Mouse (Mus musculus): ENCODE results near the gene Ttc41. TPM values are rescaled to one million over a fixed set of nuclear protein-coding genes. Genes with fewer than 3 reads are reported as not detected.

The Ttc41 gene
- polyA plus RNA-seq, 1 experiment from 2014 or later, result 1.6 TPM

DNA sequence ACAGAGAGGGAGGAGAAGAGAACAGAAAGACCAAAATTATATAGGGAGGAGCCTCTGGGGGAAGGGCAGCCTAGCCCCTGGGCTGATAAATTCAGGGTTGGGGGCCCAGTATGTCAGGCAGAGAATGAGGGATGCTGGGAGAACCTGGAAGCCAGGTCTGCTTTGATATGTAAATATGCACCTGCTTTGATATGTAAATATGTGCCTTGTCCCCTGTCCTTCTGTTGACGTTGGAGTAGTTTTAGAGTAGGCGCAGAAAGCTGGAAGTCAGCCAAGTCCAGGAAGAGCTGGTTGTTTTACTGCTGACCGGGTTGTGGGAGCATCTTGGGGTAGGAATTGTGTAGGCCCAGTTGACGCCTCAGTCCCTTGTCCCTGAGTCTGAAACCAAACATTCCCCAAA lies 64.2 kb downstream of the Ttc41 start:
- Histone ChIP-seq H3K27ac (replicated peaks; ENCODE audit: low read depth, low read length) (no peak overlapping the region), H3K36me3 (replicated peaks; ENCODE audit: control insufficient read depth, insufficient read depth, low read depth, low read length) (no peaks in the 10 kb centered on the region), H3K4me1 (ENCODE audit: control insufficient read depth, insufficient read depth, low read length) (no peaks in the 10 kb centered on the region), H3K27me3 (ENCODE audit: control insufficient read depth, insufficient read depth, low read length) (no peaks in the 10 kb centered on the region), H3K9me3 (replicated peaks; ENCODE audit: control insufficient read depth, low read length) (no peaks in the 10 kb centered on the region), H3K4me2 (ENCODE audit: low read depth, low read length) (no peak overlapping the region), H3K4me3 (ENCODE audit: low read depth, low read length) (no peak overlapping the region), H3K9ac (replicated peaks; ENCODE audit: low read length) (no peak overlapping the region)
- WGBS, result 51% methylated on average over 4 of the region's 4 CpGs
- ATAC-seq (replicated peaks; ENCODE audit: insufficient number of reproducible peaks, low FRiP score, low TSS enrichment, low read depth) (no peak), DNase-seq (ENCODE audit: low spot score) (no peak)

GRCm38 (mm10) chr10:86771701-86772100 lies 66.1 kb downstream of the Ttc41 start:
- no peak overlapping the region for H3K27ac ChIP-seq (replicated peaks; ENCODE audit: low read depth, low read length)
- WGBS, result 80% methylated on average over 5 of the region's 5 CpGs
- no peaks in the 10 kb centered on the region for H3K27me3 ChIP-seq (ENCODE audit: control insufficient read depth, insufficient read depth, low read length)
- no peaks in the 10 kb centered on the region for H3K36me3 ChIP-seq (replicated peaks; ENCODE audit: control insufficient read depth, insufficient read depth, low read depth, low read length)
- no peaks in the 10 kb centered on the region for H3K4me1 ChIP-seq (ENCODE audit: control insufficient read depth, insufficient read depth, low read length)
- no peak overlapping the region for H3K4me3 ChIP-seq (ENCODE audit: low read depth, low read length)
- DNase-seq (ENCODE audit: low spot score) (no peak), ATAC-seq (replicated peaks; ENCODE audit: insufficient number of reproducible peaks, low FRiP score, low TSS enrichment, low read depth) (no peak)
- no peaks in the 10 kb centered on the region for H3K9me3 ChIP-seq (replicated peaks; ENCODE audit: control insufficient read depth, low read length)
- H3K9ac ChIP-seq (replicated peaks; ENCODE audit: low read length), result no peak overlapping the region
- no peak overlapping the region for H3K4me2 ChIP-seq (ENCODE audit: low read depth, low read length)

DNA sequence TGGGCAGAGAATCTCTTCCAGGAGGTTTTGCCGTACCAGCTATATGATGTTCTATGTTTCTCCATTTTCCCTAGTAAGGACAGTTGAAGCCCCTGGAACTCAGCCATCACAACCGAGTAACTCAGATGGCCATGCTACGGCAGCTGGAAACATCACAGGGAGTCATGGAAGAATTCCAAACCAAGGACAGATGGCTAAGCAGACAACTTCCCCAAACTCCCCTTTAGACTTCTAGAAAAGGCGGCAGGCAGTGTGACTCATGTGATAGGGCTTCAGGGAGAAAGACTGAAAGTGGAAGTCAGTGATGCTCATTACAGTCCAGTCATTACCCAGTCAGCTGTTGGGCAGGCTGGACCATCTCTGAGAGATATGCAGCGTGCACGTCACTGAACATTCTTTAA lies 66.6 kb downstream of the Ttc41 start:
- no peak overlapping the region for H3K4me3 ChIP-seq (ENCODE audit: low read depth, low read length)
- no peaks in the 10 kb centered on the region for H3K9me3 ChIP-seq (replicated peaks; ENCODE audit: control insufficient read depth, low read length)
- H3K4me2 ChIP-seq (ENCODE audit: low read depth, low read length), result no peak overlapping the region
- H3K9ac ChIP-seq (replicated peaks; ENCODE audit: low read length), result no peak overlapping the region
- no peak overlapping the region for H3K27ac ChIP-seq (replicated peaks; ENCODE audit: low read depth, low read length)
- no peak for ATAC-seq (replicated peaks; ENCODE audit: insufficient number of reproducible peaks, low FRiP score, low TSS enrichment, low read depth)
- H3K27me3 ChIP-seq (ENCODE audit: control insufficient read depth, insufficient read depth, low read length), result no peaks in the 10 kb centered on the region
- 80% methylated on average over 6 of the region's 6 CpGs for WGBS
- no peaks in the 10 kb centered on the region for H3K36me3 ChIP-seq (replicated peaks; ENCODE audit: control insufficient read depth, insufficient read depth, low read depth, low read length)
- no peaks in the 10 kb centered on the region for H3K4me1 ChIP-seq (ENCODE audit: control insufficient read depth, insufficient read depth, low read length)
- no peak for DNase-seq (ENCODE audit: low spot score)

GRCm38 (mm10) chr10:86773360-86773759 lies 67.7 kb downstream of the Ttc41 start:
- H3K9me3 ChIP-seq (replicated peaks; ENCODE audit: control insufficient read depth, low read length), result no peaks in the 10 kb centered on the region
- no peak overlapping the region for H3K4me3 ChIP-seq (ENCODE audit: low read depth, low read length)
- H3K36me3 ChIP-seq (replicated peaks; ENCODE audit: control insufficient read depth, insufficient read depth, low read depth, low read length), result no peaks in the 10 kb centered on the region
- no peaks in the 10 kb centered on the region for H3K4me1 ChIP-seq (ENCODE audit: control insufficient read depth, insufficient read depth, low read length)
- H3K4me2 ChIP-seq (ENCODE audit: low read depth, low read length), result no peak overlapping the region
- whole genome bisulfite sequencing, result 71% methylated on average over 4 of the region's 4 CpGs
- H3K27me3 ChIP-seq (ENCODE audit: control insufficient read depth, insufficient read depth, low read length), result no peaks in the 10 kb centered on the region
- no peak overlapping the region for H3K9ac ChIP-seq (replicated peaks; ENCODE audit: low read length)
- ATAC-seq (replicated peaks; ENCODE audit: insufficient number of reproducible peaks, low FRiP score, low TSS enrichment, low read depth) (no peak), DNase-seq (ENCODE audit: low spot score) (no peak)
- no peak overlapping the region for H3K27ac ChIP-seq (replicated peaks; ENCODE audit: low read depth, low read length)

GRCm38 (mm10) chr10:86776281-86776680 lies 70.7 kb downstream of the Ttc41 start:
- no peak overlapping the region for H3K9ac ChIP-seq (replicated peaks; ENCODE audit: low read length)
- H3K36me3 ChIP-seq (replicated peaks; ENCODE audit: control insufficient read depth, insufficient read depth, low read depth, low read length), result no peaks in the 10 kb centered on the region
- no peak overlapping the region for H3K4me3 ChIP-seq (ENCODE audit: low read depth, low read length)
- DNase-seq (ENCODE audit: low spot score), result no peak
- ATAC-seq (replicated peaks; ENCODE audit: insufficient number of reproducible peaks, low FRiP score, low TSS enrichment, low read depth), result no peak
- 62% methylated on average over 9 of the region's 9 CpGs for WGBS
- H3K27ac ChIP-seq (replicated peaks; ENCODE audit: low read depth, low read length), result no peak overlapping the region
- H3K4me1 ChIP-seq (ENCODE audit: control insufficient read depth, insufficient read depth, low read length), result no peaks in the 10 kb centered on the region
- H3K27me3 ChIP-seq (ENCODE audit: control insufficient read depth, insufficient read depth, low read length), result no peaks in the 10 kb centered on the region
- no peak overlapping the region for H3K4me2 ChIP-seq (ENCODE audit: low read depth, low read length)
- H3K9me3 ChIP-seq (replicated peaks; ENCODE audit: control insufficient read depth, low read length), result no peaks in the 10 kb centered on the region

GRCm38 (mm10) chr10:86777614-86778319 lies 72.2 kb downstream of the Ttc41 start:
- 41% methylated on average over 19 of the region's 19 CpGs for WGBS
- peak overlapping the region; percentile 53 for H3K9ac ChIP-seq (replicated peaks; ENCODE audit: low read length)
- ATAC-seq (replicated peaks; ENCODE audit: insufficient number of reproducible peaks, low FRiP score, low TSS enrichment, low read depth) (no peak), DNase-seq (ENCODE audit: low spot score) (no peak)
- H3K4me2 ChIP-seq (ENCODE audit: low read depth, low read length), result peak overlapping the region; percentile 99
- H3K4me1 ChIP-seq (ENCODE audit: control insufficient read depth, insufficient read depth, low read length), result no peaks in the 10 kb centered on the region
- H3K9me3 ChIP-seq (replicated peaks; ENCODE audit: control insufficient read depth, low read length), result no peaks in the 10 kb centered on the region
- no peak overlapping the region for H3K27ac ChIP-seq (replicated peaks; ENCODE audit: low read depth, low read length)
- peak overlapping the region; percentile 61 for H3K4me3 ChIP-seq (ENCODE audit: low read depth, low read length)
- no peaks in the 10 kb centered on the region for H3K27me3 ChIP-seq (ENCODE audit: control insufficient read depth, insufficient read depth, low read length)
- H3K36me3 ChIP-seq (replicated peaks; ENCODE audit: control insufficient read depth, insufficient read depth, low read depth, low read length), result no peaks in the 10 kb centered on the region

DNA sequence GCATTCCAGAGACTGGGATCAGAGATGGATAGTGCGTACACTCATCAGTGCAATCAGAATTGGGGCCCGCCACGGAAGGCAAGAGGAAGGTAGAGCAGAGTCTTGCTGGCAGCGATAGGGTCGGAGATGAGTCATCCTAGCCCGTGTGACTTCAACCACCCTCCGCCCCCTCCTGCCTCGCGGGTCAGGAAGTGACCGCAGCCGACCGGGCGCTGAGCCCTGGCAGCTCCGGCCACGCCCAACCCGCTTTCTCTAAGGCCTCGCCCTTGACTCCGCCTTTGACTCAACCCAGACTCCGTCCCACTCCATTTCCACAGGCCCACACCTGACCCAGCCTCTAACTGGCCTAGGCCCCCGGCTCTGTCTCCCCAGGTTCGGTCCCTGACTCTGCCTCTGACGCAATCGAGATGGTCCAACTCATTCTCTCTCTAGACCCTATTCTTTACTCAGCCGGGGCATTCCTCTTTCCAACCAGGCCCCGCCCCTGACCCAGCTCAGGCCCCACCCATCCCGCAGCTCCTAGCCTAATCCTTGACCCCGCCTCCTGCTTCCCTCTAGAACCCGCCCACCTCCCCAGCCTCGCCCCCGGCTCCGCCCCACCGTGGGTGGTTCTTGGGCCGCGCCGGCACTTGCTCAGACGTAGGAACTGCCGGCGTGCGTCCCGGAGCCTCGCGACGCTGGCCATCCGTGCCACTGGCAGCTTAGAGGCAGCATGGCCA lies 72.9 kb downstream of the Ttc41 start, which contains the start of gene Nt5dc3:
Nt5dc3 (plus strand) TSS at position 608 of the 719 bp plus-strand sequence.
- Histone ChIP-seq H3K27ac (replicated peaks; ENCODE audit: low read depth, low read length) (no peak within 1 kb of the TSS), H3K9ac (replicated peaks; ENCODE audit: low read length) (peak within 1 kb of the TSS; percentile 67), H3K4me2 (ENCODE audit: low read depth, low read length) (peak within 1 kb of the TSS; percentile 99), H3K9me3 (replicated peaks; ENCODE audit: control insufficient read depth, low read length) (no peaks in the 10 kb centered on the region), H3K36me3 (replicated peaks; ENCODE audit: control insufficient read depth, insufficient read depth, low read depth, low read length) (no peaks in the 10 kb centered on the region), H3K27me3 (ENCODE audit: control insufficient read depth, insufficient read depth, low read length) (no peaks in the 10 kb centered on the region), H3K4me1 (ENCODE audit: control insufficient read depth, insufficient read depth, low read length) (no peaks in the 10 kb centered on the region), H3K4me3 (ENCODE audit: low read depth, low read length) (peak within 1 kb of the TSS; percentile 61)
- DNase-seq (ENCODE audit: low spot score), result peak; percentile 96
- ATAC-seq (replicated peaks; ENCODE audit: insufficient number of reproducible peaks, low FRiP score, low TSS enrichment, low read depth), result peak; percentile 93
- 1% methylated on average over 32 of the region's 44 CpGs for WGBS

- Histone ChIP-seq H3K4me1 (ENCODE audit: control insufficient read depth, insufficient read depth, low read length) (no peaks in the 10 kb centered on the region), H3K9ac (replicated peaks; ENCODE audit: low read length) (peak overlapping the region; percentile 67), H3K4me2 (ENCODE audit: low read depth, low read length) (peak overlapping the region; percentile 99), H3K27me3 (ENCODE audit: control insufficient read depth, insufficient read depth, low read length) (no peaks in the 10 kb centered on the region), H3K9me3 (replicated peaks; ENCODE audit: control insufficient read depth, low read length) (no peaks in the 10 kb centered on the region), H3K36me3 (replicated peaks; ENCODE audit: control insufficient read depth, insufficient read depth, low read depth, low read length) (no peaks in the 10 kb centered on the region), H3K27ac (replicated peaks; ENCODE audit: low read depth, low read length) (no peak overlapping the region), H3K4me3 (ENCODE audit: low read depth, low read length) (peak overlapping the region; percentile 61)
- WGBS, result under 1% methylated on average over 58 of the region's 58 CpGs
- DNase-seq (ENCODE audit: low spot score) (peak; percentile 40), ATAC-seq (replicated peaks; ENCODE audit: insufficient number of reproducible peaks, low FRiP score, low TSS enrichment, low read depth) (peak; percentile 65)
These were observed 73.6 kb downstream of the Ttc41 start for GRCm38 (mm10) chr10:86779117-86779755.

Measured in embryonic facial prominence, embryonic 11.5 days (tissue).